Mouse (Mus musculus) intestine, embryonic 15.5 days (tissue): ENCODE measurements around the gene Asprv1. TPM values are rescaled to one million over a fixed set of nuclear protein-coding genes. Genes with fewer than 3 reads are reported as not detected.

ENCODE experiments used
- ATAC-seq: fragments of 200-750 bp; cut with Nextera tagmentation; 2 replicates; pipeline ENCODE4 v1.8.0; 2017; ENCODE audit warnings: moderate TSS enrichment, moderate library complexity
- H3K27ac ChIP-seq: fragments of 300-500 bp; sonication (generic); 2 replicates; pipeline ENCODE4 v1.5.1; 2015; ENCODE audit warnings: mild to moderate bottlenecking, inconsistent platforms
- H3K27me3 ChIP-seq: fragments of 300-500 bp; sonication (generic); replicated peaks from 2 replicates; pipeline ENCODE4 v1.6.1; 2015; ENCODE audit warnings: inconsistent platforms
- H3K36me3 ChIP-seq: fragments of 300-500 bp; sonication (generic); 2 replicates; pipeline ENCODE4 v1.6.1; 2015; ENCODE audit warnings: inconsistent platforms
- H3K4me1 ChIP-seq: fragments of 300-500 bp; sonication (generic); replicated peaks from 2 replicates; pipeline ENCODE4 v1.6.1; 2015; ENCODE audit warnings: inconsistent platforms
- H3K4me2 ChIP-seq: fragments of 300-500 bp; sonication (generic); replicated peaks from 2 replicates; pipeline ENCODE4 v1.6.1; 2015; ENCODE audit warnings: mild to moderate bottlenecking, inconsistent platforms
- H3K4me3 ChIP-seq: fragments of 300-500 bp; sonication (generic); replicated peaks from 2 replicates; pipeline ENCODE4 v1.5.1; 2015; ENCODE audit warnings: inconsistent platforms
- H3K9ac ChIP-seq: fragments of 300-500 bp; sonication (generic); 2 replicates; pipeline ENCODE4 v1.6.1; 2015; ENCODE audit warnings: inconsistent platforms
- H3K9me3 ChIP-seq: fragments of 300-500 bp; sonication (generic); 2 replicates; pipeline ENCODE4 v1.6.1; 2016; ENCODE audit warnings: inconsistent platforms
- WGBS: fragments of 180-500 bp; shearing (Covaris S2); methylation state at CpG from one replicate; pipeline ENCODE4 v1.1.7; 2015; 5-methylcytosine and 5-hydroxymethylcytosine counted together
- polyA plus RNA-seq: library from polyadenylated mRNA; unstranded; fragments of >200 nt; fragmentation: Nextera tagmentation; extraction: Ambion mirVana; gene quantifications from 2 replicates; pipeline ENCODE4 v1.2.1, GENCODE M21; 2015

The Asprv1 gene
- 0.66 and 1.2 TPM in 2 replicates for polyA plus RNA-seq

- no peak within 1 kb of the TSS for H3K9ac ChIP-seq
- ATAC-seq = no peak
- WGBS = 55% methylated on average over 10 of the region's 10 CpGs
- H3K36me3 ChIP-seq = no peaks in the 10 kb centered on the region
- no peaks in the 10 kb centered on the region for H3K4me1 ChIP-seq
- H3K4me3 ChIP-seq = no peak within 1 kb of the TSS
- H3K9me3 ChIP-seq = no peaks in the 10 kb centered on the region
- H3K27me3 ChIP-seq = no peaks in the 10 kb centered on the region
- no peak within 1 kb of the TSS for H3K27ac ChIP-seq
- H3K4me2 ChIP-seq = no peak within 1 kb of the TSS
Measured at GRCm38 (mm10) chr6:86627946-86628345, at the start of gene Asprv1. Asprv1 (plus strand) TSS chr6:86628164.

- no peaks in the 10 kb centered on the region for H3K27me3 ChIP-seq
- no peaks in the 10 kb centered on the region for H3K36me3 ChIP-seq
- peaks cover 8% of the 10 kb centered on the region; the same call in 1 of the 2 replicates for H3K4me1 ChIP-seq
- H3K9me3 ChIP-seq = no peaks in the 10 kb centered on the region
- WGBS = 69% methylated on average over 2 of the region's 2 CpGs
- H3K9ac ChIP-seq = no peak overlapping the region
- no peak for ATAC-seq
- H3K27ac ChIP-seq = no peak overlapping the region
- no peak overlapping the region for H3K4me2 ChIP-seq
- H3K4me3 ChIP-seq = no peak overlapping the region
Measured at GRCm38 (mm10) chr6:86578396-86578795, 49.6 kb upstream of the Asprv1 start.

GRCm38 (mm10) chr6:86579066-86579784 is 48.7 kb upstream of the Asprv1 start:
- H3K27me3 ChIP-seq = no peaks in the 10 kb centered on the region
- no peak overlapping the region; the same call in 1 of the 2 replicates for H3K27ac ChIP-seq
- 63% methylated on average over 2 of the region's 2 CpGs for WGBS
- H3K9me3 ChIP-seq = no peaks in the 10 kb centered on the region
- H3K4me2 ChIP-seq = no peak overlapping the region
- H3K36me3 ChIP-seq = no peaks in the 10 kb centered on the region
- no peak overlapping the region for H3K4me3 ChIP-seq
- no peak overlapping the region for H3K9ac ChIP-seq
- peaks cover 12% of the 10 kb centered on the region for H3K4me1 ChIP-seq
- no peak for ATAC-seq

GRCm38 (mm10) chr6:86579926-86580325 is 48.0 kb upstream of the Asprv1 start:
- Histone ChIP-seq H3K27ac (no peak overlapping the region), H3K27me3 (no peaks in the 10 kb centered on the region), H3K9me3 (no peaks in the 10 kb centered on the region), H3K9ac (no peak overlapping the region), H3K36me3 (no peaks in the 10 kb centered on the region), H3K4me1 (peaks cover 19% of the 10 kb centered on the region), H3K4me3 (no peak overlapping the region), H3K4me2 (no peak overlapping the region)
- no peak for ATAC-seq
- WGBS = 86% methylated on average over 3 of the region's 3 CpGs

- peaks cover 30% of the 10 kb centered on the region for H3K4me1 ChIP-seq
- no peak overlapping the region for H3K9ac ChIP-seq
- WGBS = 90% methylated on average over 3 of the region's 3 CpGs
- H3K36me3 ChIP-seq = no peaks in the 10 kb centered on the region
- no peaks in the 10 kb centered on the region for H3K27me3 ChIP-seq
- H3K9me3 ChIP-seq = no peaks in the 10 kb centered on the region
- no peak overlapping the region for H3K27ac ChIP-seq
- no peak overlapping the region for H3K4me2 ChIP-seq
- H3K4me3 ChIP-seq = no peak overlapping the region
- no peak for ATAC-seq
Measured at GRCm38 (mm10) chr6:86583141-86583540, 44.8 kb upstream of the Asprv1 start.

GRCm38 (mm10) chr6:86583601-86584215 is 44.3 kb upstream of the Asprv1 start:
- no peaks in the 10 kb centered on the region for H3K27me3 ChIP-seq
- H3K4me1 ChIP-seq = peaks cover 30% of the 10 kb centered on the region
- ATAC-seq = no peak
- H3K9me3 ChIP-seq = no peaks in the 10 kb centered on the region
- no peak overlapping the region for H3K4me2 ChIP-seq
- WGBS = 85% methylated on average over 8 of the region's 8 CpGs
- no peaks in the 10 kb centered on the region for H3K36me3 ChIP-seq
- H3K4me3 ChIP-seq = no peak overlapping the region
- 0 out of 2 replicates have a peak overlapping the region, but pooled peaks have one; percentile 90 for H3K27ac ChIP-seq
- H3K9ac ChIP-seq = no peak overlapping the region

- peaks cover 30% of the 10 kb centered on the region for H3K4me1 ChIP-seq
- no peaks in the 10 kb centered on the region for H3K9me3 ChIP-seq
- no peaks in the 10 kb centered on the region for H3K36me3 ChIP-seq
- peak overlapping the region; percentile 46 for H3K9ac ChIP-seq
- H3K27ac ChIP-seq = peak overlapping the region; percentile 90
- H3K27me3 ChIP-seq = no peaks in the 10 kb centered on the region
- peak overlapping the region; percentile 70 for H3K4me2 ChIP-seq
- peak overlapping the region; percentile 26 for H3K4me3 ChIP-seq
- ATAC-seq = peak; percentile 38; the same call in 1 of the 2 replicates
- WGBS = 38% methylated on average over 14 of the region's 14 CpGs
Measured at GRCm38 (mm10) chr6:86584296-86585015, 43.5 kb upstream of the Asprv1 start.

GRCm38 (mm10) chr6:86585070-86585600 is 42.8 kb upstream of the Asprv1 start:
- Histone ChIP-seq H3K27ac (peak overlapping the region; percentile 90), H3K36me3 (no peaks in the 10 kb centered on the region), H3K4me3 (peak overlapping the region; percentile 26), H3K9ac (peak overlapping the region; percentile 46), H3K9me3 (no peaks in the 10 kb centered on the region), H3K27me3 (no peaks in the 10 kb centered on the region), H3K4me2 (peak overlapping the region; percentile 70), H3K4me1 (peaks cover 27% of the 10 kb centered on the region)
- peak; percentile 87 for ATAC-seq
- WGBS = 11% methylated on average over 16 of the region's 16 CpGs

GRCm38 (mm10) chr6:86586070-86586469 is 41.9 kb upstream of the Asprv1 start:
- no peaks in the 10 kb centered on the region for H3K9me3 ChIP-seq

GRCm38 (mm10) chr6:86588429-86588828 is 39.5 kb upstream of the Asprv1 start:
- Histone ChIP-seq H3K9ac (no peak overlapping the region), H3K27me3 (no peaks in the 10 kb centered on the region), H3K9me3 (no peaks in the 10 kb centered on the region), H3K36me3 (no peaks in the 10 kb centered on the region), H3K4me3 (no peak overlapping the region), H3K4me1 (peaks cover 22% of the 10 kb centered on the region), H3K4me2 (no peak overlapping the region), H3K27ac (no peak overlapping the region)
- ATAC-seq = no peak
- WGBS = 51% methylated on average over 6 of the region's 7 CpGs

More at GRCm38 (mm10) chr6:86586070-86586469, 41.9 kb upstream of the Asprv1 start:
- Histone ChIP-seq H3K9ac (no peak overlapping the region), H3K27me3 (no peaks in the 10 kb centered on the region), H3K27ac (peak overlapping the region; percentile 9; the same call in 1 of the 2 replicates), H3K4me2 (no peak overlapping the region), H3K36me3 (no peaks in the 10 kb centered on the region), H3K4me1 (peaks cover 22% of the 10 kb centered on the region), H3K4me3 (no peak overlapping the region)
- WGBS = 54% methylated on average over 5 of the region's 5 CpGs
- no peak for ATAC-seq

- Histone ChIP-seq H3K36me3 (no peaks in the 10 kb centered on the region), H3K4me3 (no peak overlapping the region), H3K9ac (no peak overlapping the region), H3K27ac (no peak overlapping the region), H3K9me3 (no peaks in the 10 kb centered on the region), H3K4me2 (no peak overlapping the region), H3K27me3 (no peaks in the 10 kb centered on the region), H3K4me1 (0 out of 2 replicates have a peak, but pooled peaks cover 10% of the 10 kb centered on the region)
- ATAC-seq = no peak
- WGBS = 85% methylated on average over 10 of the region's 10 CpGs
Measured at GRCm38 (mm10) chr6:86593146-86593897, 34.6 kb upstream of the Asprv1 start.
